Mouse (Mus musculus) forebrain, embryonic 10.5 days (tissue): Measurements from ENCODE around the gene Rela. TPM values are rescaled to one million over a fixed set of nuclear protein-coding genes. Genes with fewer than 3 reads are reported as not detected.

Source experiments
- DNase-seq: peaks from one replicate; pipeline ENCODE4 v3.0.0-alpha.2; 2017; ENCODE audit warnings: low spot score; ENCODE audit errors: extremely low spot score
- H3K27ac ChIP-seq: fragments of 300-500 bp; sonication (generic); 2 replicates; pipeline ENCODE4 v1.5.1; 2016; ENCODE audit warnings: mild to moderate bottlenecking
- H3K27me3 ChIP-seq: fragments of 300-500 bp; sonication (generic); 2 replicates; pipeline ENCODE4 v1.6.1; 2016; ENCODE audit warnings: mild to moderate bottlenecking; ENCODE audit not compliant: poor library complexity, severe bottlenecking
- H3K36me3 ChIP-seq: fragments of 300-500 bp; sonication (generic); replicated peaks from 2 replicates; pipeline ENCODE4 v1.6.1; 2016; ENCODE audit warnings: mild to moderate bottlenecking, moderate library complexity
- H3K4me1 ChIP-seq: fragments of 300-500 bp; sonication (generic); 2 replicates; pipeline ENCODE4 v1.6.1; 2016
- H3K4me3 ChIP-seq: fragments of 300-500 bp; sonication (generic); 2 replicates; pipeline ENCODE4 v1.5.1; 2016; ENCODE audit warnings: mild to moderate bottlenecking, moderate library complexity
- H3K9me3 ChIP-seq: fragments of 300-500 bp; sonication (generic); 2 replicates; pipeline ENCODE4 v1.6.1; 2016; ENCODE audit warnings: mild to moderate bottlenecking, moderate library complexity
- WGBS: fragments of 180-500 bp; shearing (Covaris S2); methylation state at CpG from one replicate; pipeline ENCODE4 v1.1.7; 2016; 5-methylcytosine and 5-hydroxymethylcytosine counted together
- polyA plus RNA-seq: library from polyadenylated mRNA; unstranded; fragments of >200 nt; fragmentation: Nextera tagmentation; extraction: Ambion mirVana; gene quantifications from 2 replicates; pipeline ENCODE4 v1.2.1, GENCODE M21; 2016

Rela gene
- 30.3 and 31.2 TPM in 2 replicates for polyA plus RNA-seq

DNA sequence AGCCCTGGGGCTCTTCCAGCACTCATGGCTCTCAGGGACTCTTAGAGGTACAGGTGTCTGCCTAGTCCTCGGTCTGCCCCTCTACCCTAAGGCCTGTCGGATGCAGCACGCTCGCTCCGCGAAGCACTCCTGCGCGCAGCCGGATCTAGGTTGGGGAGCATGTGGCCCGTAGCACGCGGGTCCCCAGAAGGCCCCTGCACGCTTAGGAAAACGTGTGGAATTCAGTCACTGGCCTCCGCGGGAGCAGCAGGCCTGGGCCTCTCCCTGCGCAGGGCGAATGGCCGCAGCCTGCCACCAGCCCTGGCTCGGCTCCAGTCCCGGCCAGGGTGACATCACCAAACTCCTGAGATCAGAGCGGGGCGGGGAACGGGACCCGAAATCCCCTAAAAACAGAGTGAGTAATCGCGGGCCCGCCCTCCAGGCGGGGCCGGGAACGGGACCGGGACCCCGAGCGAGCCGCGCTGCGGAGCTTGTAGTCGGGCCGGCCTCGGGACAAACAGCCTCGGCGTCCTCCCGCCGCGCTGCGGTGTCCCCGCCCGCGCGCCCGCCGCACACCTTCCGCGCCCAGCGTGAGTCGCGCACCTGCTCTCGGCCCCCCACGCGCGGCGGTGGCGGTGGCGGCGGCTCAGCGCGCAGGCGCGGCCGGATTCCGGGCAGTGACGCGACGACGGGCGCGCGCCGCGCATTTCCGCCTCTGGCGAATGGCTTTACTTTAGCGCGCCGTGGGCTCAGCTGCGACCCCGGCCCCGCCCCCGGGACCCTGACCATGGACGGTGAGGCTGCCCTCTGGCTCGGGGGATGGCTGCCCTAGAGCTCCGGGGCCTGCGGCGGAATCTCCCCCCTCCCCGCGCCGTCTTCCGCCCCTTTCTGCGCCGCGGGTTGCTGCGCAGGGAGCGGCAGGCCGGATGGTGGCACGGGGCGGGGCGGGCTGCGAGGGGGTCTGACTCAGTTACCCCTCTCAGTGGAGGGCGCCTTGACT lies at the start of gene Rela:
Gene Rela, plus strand, starts transcription at position 415 of the 979 bp plus-strand sequence.
- peak; percentile 80 for DNase-seq
- Histone ChIP-seq H3K36me3 (peaks cover 39% of the 10 kb centered on the region), H3K9me3 (no peaks in the 10 kb centered on the region), H3K4me1 (peaks cover 31% of the 10 kb centered on the region), H3K27ac (peak within 1 kb of the TSS; percentile 97), H3K27me3 (no peaks in the 10 kb centered on the region), H3K4me3 (peak within 1 kb of the TSS; percentile 86)
- under 1% methylated on average over 109 of the region's 109 CpGs for WGBS

GRCm38 (mm10) chr19:5589159-5589558 lies 48.1 kb upstream of the Rela start:
- Histone ChIP-seq H3K4me3 (no peak overlapping the region), H3K27ac (no peak overlapping the region), H3K4me1 (no peaks in the 10 kb centered on the region), H3K9me3 (no peaks in the 10 kb centered on the region), H3K27me3 (no peaks in the 10 kb centered on the region), H3K36me3 (no peaks in the 10 kb centered on the region)
- DNase-seq = no peak
- WGBS = 82% methylated on average over 9 of the region's 9 CpGs

- H3K9me3 ChIP-seq = no peaks in the 10 kb centered on the region
- 90% methylated on average over 6 of the region's 6 CpGs for WGBS
- H3K27me3 ChIP-seq = no peaks in the 10 kb centered on the region
- H3K4me1 ChIP-seq = no peaks in the 10 kb centered on the region
- no peak overlapping the region for H3K4me3 ChIP-seq
- H3K27ac ChIP-seq = no peak overlapping the region
- DNase-seq = no peak
- H3K36me3 ChIP-seq = no peaks in the 10 kb centered on the region
Measured at GRCm38 (mm10) chr19:5591888-5592287, 45.4 kb upstream of the Rela start.

- 81% methylated on average over 4 of the region's 4 CpGs for WGBS
- H3K4me3 ChIP-seq = no peak overlapping the region
- no peak overlapping the region for H3K27ac ChIP-seq
- no peak for DNase-seq
- peaks cover 22% of the 10 kb centered on the region for H3K4me1 ChIP-seq
- peaks cover 18% of the 10 kb centered on the region for H3K36me3 ChIP-seq
- H3K27me3 ChIP-seq = no peaks in the 10 kb centered on the region
- H3K9me3 ChIP-seq = no peaks in the 10 kb centered on the region
Measured at GRCm38 (mm10) chr19:5599224-5599623, 38.1 kb upstream of the Rela start.

DNA sequence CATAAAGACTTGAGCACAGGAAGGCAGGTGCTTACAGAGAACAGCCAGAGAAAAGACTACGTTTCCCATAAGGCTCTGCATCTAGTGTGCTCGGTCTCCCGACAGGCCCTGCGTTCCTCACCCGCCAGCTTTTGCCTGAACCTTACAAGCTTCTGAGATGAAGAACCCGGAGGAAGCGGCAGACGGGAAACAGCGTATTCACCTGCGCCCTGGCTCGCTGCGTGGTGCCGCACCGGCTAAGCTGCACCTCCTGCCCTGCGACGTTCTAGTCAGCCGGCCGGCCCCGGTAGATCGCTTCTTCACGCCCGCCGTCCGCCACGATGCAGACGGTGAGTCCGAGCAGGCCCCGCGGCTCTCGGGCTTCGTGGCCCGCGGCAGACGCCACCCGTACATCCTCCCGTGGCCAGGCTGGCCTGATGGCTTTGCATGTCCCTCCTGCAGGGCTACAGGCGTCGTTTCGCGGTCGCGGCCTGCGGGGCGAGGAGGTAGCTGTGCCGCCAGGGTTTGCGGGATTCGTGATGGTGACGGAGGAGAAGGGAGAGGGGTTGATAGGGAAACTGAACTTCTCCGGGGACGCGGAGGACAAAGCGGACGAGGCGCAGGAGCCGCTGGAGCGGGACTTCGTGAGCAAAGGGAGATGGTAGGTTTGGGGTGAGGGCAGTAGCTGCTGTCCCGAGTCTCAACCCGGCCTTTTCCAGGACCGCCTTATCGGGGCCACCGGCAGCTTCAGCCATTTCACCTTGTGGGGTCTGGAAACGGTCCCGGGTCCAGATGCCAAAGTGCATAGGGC lies 35.3 kb upstream of the Rela start, which contains the start of gene Rnaseh2c:
Gene Rnaseh2c, plus strand, starts transcription at position 122 of the 790 bp plus-strand sequence.
- peaks cover 45% of the 10 kb centered on the region for H3K36me3 ChIP-seq
- peak within 1 kb of the TSS; percentile 100 for H3K4me3 ChIP-seq
- no peaks in the 10 kb centered on the region for H3K27me3 ChIP-seq
- peak within 1 kb of the TSS; percentile 97 for H3K27ac ChIP-seq
- H3K4me1 ChIP-seq = peaks cover 25% of the 10 kb centered on the region
- peak; percentile 80 for DNase-seq
- H3K9me3 ChIP-seq = no peaks in the 10 kb centered on the region
- under 1% methylated on average over 64 of the region's 64 CpGs for WGBS

DNA sequence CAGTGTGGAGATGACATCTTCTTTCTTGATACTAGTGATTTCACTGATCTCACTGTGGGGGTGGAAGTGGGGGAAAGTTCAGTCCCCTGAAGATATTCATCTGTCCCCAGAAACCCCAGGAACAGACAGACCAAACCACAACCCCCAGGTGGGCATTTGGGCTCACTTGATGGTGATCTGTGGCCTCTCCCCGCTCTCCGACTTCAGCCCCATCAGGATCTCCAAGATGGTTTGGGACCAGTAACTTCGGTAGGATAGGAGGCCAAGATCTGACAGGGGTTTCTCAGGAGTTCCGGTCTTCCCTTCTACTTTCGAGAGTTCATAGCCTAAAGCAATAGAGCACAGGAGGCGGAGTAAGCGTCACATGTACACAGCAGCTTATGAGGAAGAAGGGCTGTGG lies 33.6 kb upstream of the Rela start:
- Histone ChIP-seq H3K4me3 (peak overlapping the region; percentile 100; the same call in 1 of the 2 replicates), H3K36me3 (peaks cover 63% of the 10 kb centered on the region), H3K27ac (no peak overlapping the region), H3K4me1 (peaks cover 33% of the 10 kb centered on the region), H3K9me3 (no peaks in the 10 kb centered on the region), H3K27me3 (no peaks in the 10 kb centered on the region)
- DNase-seq = no peak
- WGBS = 96% methylated on average over 7 of the region's 7 CpGs

DNA sequence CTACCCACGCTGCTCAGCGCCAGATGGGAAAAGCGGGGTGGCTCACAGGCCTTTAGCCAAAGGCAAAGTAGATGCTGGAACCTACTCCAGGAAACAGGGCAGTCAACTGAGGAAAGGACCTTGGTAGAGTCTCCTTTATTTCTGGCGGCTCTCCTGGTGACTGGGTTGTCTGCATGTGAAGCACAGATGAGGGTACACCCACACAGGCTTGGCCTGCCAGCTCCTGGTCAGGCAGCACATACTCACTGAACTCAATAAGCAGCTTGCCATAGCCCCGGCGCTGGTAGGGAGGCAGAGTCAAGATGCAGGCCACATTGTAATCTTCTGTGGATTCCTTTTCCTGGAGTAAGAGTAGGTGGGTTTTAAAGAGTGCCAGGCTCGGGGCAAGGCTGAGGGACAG lies 32.2 kb upstream of the Rela start:
- no peak for DNase-seq
- Histone ChIP-seq H3K36me3 (peaks cover 66% of the 10 kb centered on the region), H3K4me3 (peak overlapping the region; percentile 14; the same call in 1 of the 2 replicates), H3K4me1 (peaks cover 43% of the 10 kb centered on the region), H3K9me3 (no peaks in the 10 kb centered on the region), H3K27me3 (no peaks in the 10 kb centered on the region), H3K27ac (no peak overlapping the region)
- 88% methylated on average over 7 of the region's 7 CpGs for WGBS

GRCm38 (mm10) chr19:5606196-5606595 lies 31.1 kb upstream of the Rela start:
- Histone ChIP-seq H3K4me1 (peaks cover 53% of the 10 kb centered on the region), H3K36me3 (peaks cover 66% of the 10 kb centered on the region), H3K4me3 (0 out of 2 replicates have a peak overlapping the region, but pooled peaks have one; percentile 14), H3K27ac (no peak overlapping the region), H3K27me3 (no peaks in the 10 kb centered on the region), H3K9me3 (no peaks in the 10 kb centered on the region)
- 89% methylated on average over 8 of the region's 8 CpGs for WGBS
- no peak for DNase-seq

DNA sequence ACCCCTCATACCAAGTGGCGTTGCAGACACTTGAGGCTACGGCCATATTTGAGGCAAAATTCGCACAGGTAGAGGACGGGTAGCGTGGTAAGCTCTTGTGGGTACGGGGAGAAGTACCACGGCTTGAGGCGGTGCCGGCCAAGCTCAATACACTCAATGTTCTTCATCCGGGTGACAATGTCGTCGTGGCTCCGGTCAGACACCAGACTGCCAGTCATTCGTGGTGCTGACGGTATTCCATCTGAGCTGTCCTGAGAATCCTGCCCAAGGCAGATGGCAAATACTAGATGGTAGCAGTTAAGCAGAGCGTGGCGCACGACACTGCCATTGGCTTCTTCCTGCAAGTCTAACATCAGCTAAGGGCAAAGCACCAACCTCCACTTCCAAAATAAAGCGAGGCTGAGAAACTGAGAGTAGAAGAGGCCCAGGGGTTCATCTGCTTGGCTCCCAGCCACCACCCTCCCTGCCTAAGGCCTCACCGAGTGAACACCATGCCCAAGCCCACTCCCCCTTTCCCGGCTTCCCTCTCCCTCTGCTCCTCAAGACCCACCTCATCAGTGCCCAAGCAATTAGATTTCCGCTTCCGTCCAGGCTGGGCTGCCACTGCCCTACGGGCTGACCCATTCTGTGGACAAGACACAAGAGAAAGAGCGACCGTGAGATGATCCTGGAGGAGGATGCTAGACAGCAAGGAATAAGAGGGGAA lies 29.4 kb upstream of the Rela start:
- 95% methylated on average over 26 of the region's 26 CpGs for WGBS
- H3K4me3 ChIP-seq = peak overlapping the region; percentile 84; the same call in 1 of the 2 replicates
- DNase-seq = no peak
- H3K4me1 ChIP-seq = peaks cover 43% of the 10 kb centered on the region
- 0 out of 2 replicates have a peak overlapping the region, but pooled peaks have one; percentile 99 for H3K27ac ChIP-seq
- H3K36me3 ChIP-seq = peaks cover 62% of the 10 kb centered on the region
- no peaks in the 10 kb centered on the region for H3K27me3 ChIP-seq
- no peaks in the 10 kb centered on the region for H3K9me3 ChIP-seq

GRCm38 (mm10) chr19:5608707-5609106 lies 28.6 kb upstream of the Rela start:
- DNase-seq = no peak
- peak overlapping the region; percentile 84 for H3K4me3 ChIP-seq
- H3K27ac ChIP-seq = peak overlapping the region; percentile 99
- H3K27me3 ChIP-seq = no peaks in the 10 kb centered on the region
- peaks cover 53% of the 10 kb centered on the region for H3K36me3 ChIP-seq
- WGBS = 96% methylated on average over 13 of the region's 13 CpGs
- peaks cover 35% of the 10 kb centered on the region for H3K4me1 ChIP-seq
- no peaks in the 10 kb centered on the region for H3K9me3 ChIP-seq

- 61% methylated on average over 10 of the region's 10 CpGs for WGBS
- Histone ChIP-seq H3K9me3 (no peaks in the 10 kb centered on the region), H3K27ac (peak overlapping the region; percentile 99), H3K4me3 (peak overlapping the region; percentile 84), H3K27me3 (no peaks in the 10 kb centered on the region), H3K4me1 (peaks cover 31% of the 10 kb centered on the region), H3K36me3 (peaks cover 49% of the 10 kb centered on the region)
- no peak for DNase-seq
Measured at GRCm38 (mm10) chr19:5609171-5609546, 28.1 kb upstream of the Rela start.
